Mouse (Mus musculus): Measurements from ENCODE around the gene Hunk. TPM values are rescaled to one million over a fixed set of nuclear protein-coding genes. Genes with fewer than 3 reads are reported as not detected.
A peak's percentile ranks its signal among the peaks of the same experiment; 100 is the strongest.

The Hunk gene
- 17.6 and 19.1 TPM in 2 replicates for polyA plus RNA-seq (2014; fragmentation: Nextera tagmentation; extraction: Ambion mirVana)

GRCm38 (mm10) chr16:90385688-90386513 is at the start of gene Hunk:
Gene Hunk, plus strand, starts transcription at chr16:90386013.
- no peaks in the 10 kb centered on the region; the same call in 1 of the 2 replicates for H3K9me3 ChIP-seq (ENCODE audit: control insufficient read depth, low read length)
- peaks cover 2% of the 10 kb centered on the region for H3K36me3 ChIP-seq (ENCODE audit: control insufficient read depth, insufficient read depth, low read length)
- peak; percentile 80 for ATAC-seq (replicated peaks; ENCODE audit: low FRiP score)
- peak within 1 kb of the TSS; percentile 97 for H3K27ac ChIP-seq (ENCODE audit: low read depth, low read length)
- peak within 1 kb of the TSS; percentile 91 for H3K4me3 ChIP-seq (ENCODE audit: low read depth, low read length)
- peaks cover 5% of the 10 kb centered on the region; the same call in 1 of the 2 replicates for H3K4me1 ChIP-seq (replicated peaks; ENCODE audit: control insufficient read depth, insufficient read depth, low read length)
- peak within 1 kb of the TSS; percentile 55 for H3K4me2 ChIP-seq (ENCODE audit: low read depth, low read length, severe bottlenecking)
- H3K9ac ChIP-seq (ENCODE audit: low read length) = peak within 1 kb of the TSS; percentile 97
- no peaks in the 10 kb centered on the region; the same call in 1 of the 2 replicates for H3K27me3 ChIP-seq (ENCODE audit: control insufficient read depth, insufficient read depth, low read length)
- WGBS = under 1% methylated on average over 93 of the region's 101 CpGs
- DNase-seq (ENCODE audit: low spot score) = peak; percentile 91

DNA sequence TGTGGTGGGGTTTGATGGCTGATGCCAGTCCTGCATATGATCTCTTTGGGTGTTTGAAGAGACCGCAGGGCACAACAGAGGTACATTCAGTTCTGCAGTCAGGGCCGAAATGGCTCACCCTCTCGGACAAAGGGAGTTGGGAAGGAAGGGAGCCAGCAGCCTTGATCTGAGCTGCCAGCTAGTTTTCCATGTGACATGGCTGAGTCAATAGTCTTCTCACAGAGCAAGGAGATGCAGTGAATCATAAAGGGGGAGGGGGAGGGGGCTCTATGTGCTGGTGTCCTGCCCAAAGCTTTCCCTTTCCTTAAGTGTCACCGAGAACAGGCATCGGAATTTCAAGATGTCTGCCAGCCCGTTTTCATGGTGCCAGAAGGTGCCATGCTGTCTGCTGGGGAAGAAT is 46.8 kb upstream of the Hunk start:
- H3K27me3 ChIP-seq (ENCODE audit: control insufficient read depth, insufficient read depth, low read length) = no peaks in the 10 kb centered on the region

DNA sequence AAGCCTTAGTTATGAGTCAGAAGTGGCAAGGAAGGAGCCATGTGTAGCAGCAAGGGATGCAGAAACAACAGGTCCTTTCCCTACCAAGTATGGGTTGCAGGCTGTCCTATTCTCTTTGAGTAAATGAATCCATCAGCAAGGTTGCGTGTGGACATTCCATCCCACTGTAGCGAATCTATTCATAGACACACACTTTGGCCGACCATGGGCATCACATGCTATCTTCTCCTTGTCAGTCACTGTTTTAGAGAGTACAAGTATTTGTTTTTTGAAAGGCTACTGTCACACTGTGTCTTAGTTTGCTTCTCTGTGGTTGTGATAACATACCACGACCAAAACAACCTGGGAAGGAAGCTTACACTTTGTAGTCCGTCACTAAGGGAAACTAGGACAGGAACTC is 44.7 kb upstream of the Hunk start:
- 0 out of 2 replicates have a peak, but pooled peaks have one; percentile 15 for ATAC-seq (replicated peaks; ENCODE audit: low FRiP score)
- no peaks in the 10 kb centered on the region for H3K36me3 ChIP-seq (ENCODE audit: control insufficient read depth, insufficient read depth, low read length)
- no peaks in the 10 kb centered on the region for H3K9me3 ChIP-seq (ENCODE audit: control insufficient read depth, low read length)
- no peak overlapping the region for H3K9ac ChIP-seq (ENCODE audit: low read length)
- H3K27me3 ChIP-seq (ENCODE audit: control insufficient read depth, insufficient read depth, low read length) = no peaks in the 10 kb centered on the region
- H3K27ac ChIP-seq (ENCODE audit: low read depth, low read length) = no peak overlapping the region
- H3K4me3 ChIP-seq (ENCODE audit: low read depth, low read length) = no peak overlapping the region
- WGBS = 89% methylated on average over 5 of the region's 5 CpGs
- no peaks in the 10 kb centered on the region for H3K4me1 ChIP-seq (replicated peaks; ENCODE audit: control insufficient read depth, insufficient read depth, low read length)
- no peak for DNase-seq (ENCODE audit: low spot score)
- no peak overlapping the region for H3K4me2 ChIP-seq (ENCODE audit: low read depth, low read length, severe bottlenecking)

More for the DNA sequence above, 46.8 kb upstream of the Hunk start:
- Histone ChIP-seq H3K9me3 (ENCODE audit: control insufficient read depth, low read length) (no peaks in the 10 kb centered on the region), H3K9ac (ENCODE audit: low read length) (no peak overlapping the region), H3K4me1 (replicated peaks; ENCODE audit: control insufficient read depth, insufficient read depth, low read length) (no peaks in the 10 kb centered on the region), H3K36me3 (ENCODE audit: control insufficient read depth, insufficient read depth, low read length) (no peaks in the 10 kb centered on the region), H3K27ac (ENCODE audit: low read depth, low read length) (no peak overlapping the region), H3K4me2 (ENCODE audit: low read depth, low read length, severe bottlenecking) (no peak overlapping the region), H3K4me3 (ENCODE audit: low read depth, low read length) (no peak overlapping the region)
- no peak for DNase-seq (ENCODE audit: low spot score)
- WGBS = 88% methylated on average over 6 of the region's 6 CpGs
- no peak for ATAC-seq (replicated peaks; ENCODE audit: low FRiP score)

GRCm38 (mm10) chr16:90349700-90350548 is 35.9 kb upstream of the Hunk start:
- ATAC-seq (replicated peaks; ENCODE audit: low FRiP score) (peak; percentile 98), DNase-seq (ENCODE audit: low spot score) (peak; percentile 86)
- H3K9me3 ChIP-seq (ENCODE audit: control insufficient read depth, low read length) = no peaks in the 10 kb centered on the region
- no peaks in the 10 kb centered on the region for H3K36me3 ChIP-seq (ENCODE audit: control insufficient read depth, insufficient read depth, low read length)
- WGBS = 30% methylated on average over 12 of the region's 13 CpGs
- no peak overlapping the region for H3K4me3 ChIP-seq (ENCODE audit: low read depth, low read length)
- H3K9ac ChIP-seq (ENCODE audit: low read length) = no peak overlapping the region
- H3K27me3 ChIP-seq (ENCODE audit: control insufficient read depth, insufficient read depth, low read length) = no peaks in the 10 kb centered on the region
- H3K4me2 ChIP-seq (ENCODE audit: low read depth, low read length, severe bottlenecking) = no peak overlapping the region
- H3K27ac ChIP-seq (ENCODE audit: low read depth, low read length) = no peak overlapping the region
- no peaks in the 10 kb centered on the region; the same call in 1 of the 2 replicates for H3K4me1 ChIP-seq (replicated peaks; ENCODE audit: control insufficient read depth, insufficient read depth, low read length)

DNA sequence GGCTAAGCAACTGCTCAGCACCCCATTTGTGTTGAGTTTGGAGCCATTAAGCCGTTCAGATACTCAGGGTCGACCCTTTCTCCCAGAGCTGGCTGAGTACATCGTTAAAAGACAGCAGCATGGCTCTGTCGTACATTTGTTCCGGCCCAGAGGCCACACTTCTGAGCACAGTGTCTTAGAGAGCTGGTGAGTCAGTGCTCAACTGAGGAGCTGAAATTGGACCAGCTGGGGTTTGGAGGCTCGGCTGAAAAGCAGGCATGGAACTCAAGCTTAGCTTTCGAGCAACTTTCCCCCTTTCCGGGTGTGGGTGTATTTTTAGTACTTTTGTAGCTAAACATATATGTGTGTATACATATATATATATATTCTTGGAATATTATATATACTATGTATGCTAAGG is 34.1 kb upstream of the Hunk start:
- Histone ChIP-seq H3K36me3 (ENCODE audit: control insufficient read depth, insufficient read depth, low read length) (no peaks in the 10 kb centered on the region), H3K4me2 (ENCODE audit: low read depth, low read length, severe bottlenecking) (no peak overlapping the region), H3K27me3 (ENCODE audit: control insufficient read depth, insufficient read depth, low read length) (no peaks in the 10 kb centered on the region), H3K9me3 (ENCODE audit: control insufficient read depth, low read length) (no peaks in the 10 kb centered on the region), H3K27ac (ENCODE audit: low read depth, low read length) (no peak overlapping the region), H3K4me3 (ENCODE audit: low read depth, low read length) (no peak overlapping the region), H3K4me1 (replicated peaks; ENCODE audit: control insufficient read depth, insufficient read depth, low read length) (no peaks in the 10 kb centered on the region; the same call in 1 of the 2 replicates), H3K9ac (ENCODE audit: low read length) (no peak overlapping the region)
- ATAC-seq (replicated peaks; ENCODE audit: low FRiP score) (no peak), DNase-seq (ENCODE audit: low spot score) (no peak)
- WGBS = 60% methylated on average over 8 of the region's 8 CpGs

DNA sequence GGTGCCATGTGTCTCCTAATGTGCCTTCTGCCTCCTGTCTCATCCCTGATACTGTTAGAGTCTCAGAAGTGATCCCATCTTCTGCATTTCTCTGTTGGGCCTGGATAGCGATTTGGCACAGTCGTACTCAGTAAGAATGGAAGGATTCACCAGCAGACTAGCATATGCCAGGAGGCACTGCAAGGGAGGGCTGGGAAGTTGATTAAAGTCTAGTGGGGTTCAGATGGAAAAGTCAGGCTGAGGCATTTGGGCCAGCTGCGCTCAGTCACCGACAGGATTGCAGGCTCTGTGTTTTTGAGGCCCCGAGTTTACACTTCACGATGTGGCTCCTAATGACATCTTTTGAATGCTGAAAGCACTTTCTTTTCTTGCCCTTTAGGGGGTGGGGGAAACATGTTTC is 33.1 kb upstream of the Hunk start:
- no peak for DNase-seq (ENCODE audit: low spot score)
- H3K27ac ChIP-seq (ENCODE audit: low read depth, low read length) = no peak overlapping the region

GRCm38 (mm10) chr16:90353156-90353555 is 32.7 kb upstream of the Hunk start:
- no peaks in the 10 kb centered on the region for H3K27me3 ChIP-seq (ENCODE audit: control insufficient read depth, insufficient read depth, low read length)
- DNase-seq (ENCODE audit: low spot score) (no peak), ATAC-seq (replicated peaks; ENCODE audit: low FRiP score) (no peak)
- no peak overlapping the region for H3K27ac ChIP-seq (ENCODE audit: low read depth, low read length)
- H3K9me3 ChIP-seq (ENCODE audit: control insufficient read depth, low read length) = no peaks in the 10 kb centered on the region
- H3K4me3 ChIP-seq (ENCODE audit: low read depth, low read length) = no peak overlapping the region
- H3K36me3 ChIP-seq (ENCODE audit: control insufficient read depth, insufficient read depth, low read length) = no peaks in the 10 kb centered on the region
- no peak overlapping the region for H3K9ac ChIP-seq (ENCODE audit: low read length)
- H3K4me2 ChIP-seq (ENCODE audit: low read depth, low read length, severe bottlenecking) = no peak overlapping the region
- 84% methylated on average over 5 of the region's 5 CpGs for WGBS
- H3K4me1 ChIP-seq (replicated peaks; ENCODE audit: control insufficient read depth, insufficient read depth, low read length) = no peaks in the 10 kb centered on the region; the same call in 1 of the 2 replicates

More for the DNA sequence above, 33.1 kb upstream of the Hunk start:
- no peaks in the 10 kb centered on the region; the same call in 1 of the 2 replicates for H3K4me1 ChIP-seq (replicated peaks; ENCODE audit: control insufficient read depth, insufficient read depth, low read length)
- H3K9ac ChIP-seq (ENCODE audit: low read length) = no peak overlapping the region
- no peak for ATAC-seq (replicated peaks; ENCODE audit: low FRiP score)
- no peak overlapping the region for H3K4me3 ChIP-seq (ENCODE audit: low read depth, low read length)
- no peaks in the 10 kb centered on the region for H3K27me3 ChIP-seq (ENCODE audit: control insufficient read depth, insufficient read depth, low read length)
- H3K9me3 ChIP-seq (ENCODE audit: control insufficient read depth, low read length) = no peaks in the 10 kb centered on the region
- no peaks in the 10 kb centered on the region for H3K36me3 ChIP-seq (ENCODE audit: control insufficient read depth, insufficient read depth, low read length)
- WGBS = 55% methylated on average over 6 of the region's 6 CpGs
- H3K4me2 ChIP-seq (ENCODE audit: low read depth, low read length, severe bottlenecking) = no peak overlapping the region

GRCm38 (mm10) chr16:90359329-90359728 is 26.5 kb upstream of the Hunk start:
- Histone ChIP-seq H3K4me3 (ENCODE audit: low read depth, low read length) (no peak overlapping the region), H3K4me2 (ENCODE audit: low read depth, low read length, severe bottlenecking) (no peak overlapping the region), H3K9ac (ENCODE audit: low read length) (no peak overlapping the region), H3K27me3 (ENCODE audit: control insufficient read depth, insufficient read depth, low read length) (no peaks in the 10 kb centered on the region), H3K4me1 (replicated peaks; ENCODE audit: control insufficient read depth, insufficient read depth, low read length) (no peaks in the 10 kb centered on the region; the same call in 1 of the 2 replicates), H3K9me3 (ENCODE audit: control insufficient read depth, low read length) (no peaks in the 10 kb centered on the region), H3K36me3 (ENCODE audit: control insufficient read depth, insufficient read depth, low read length) (no peaks in the 10 kb centered on the region), H3K27ac (ENCODE audit: low read depth, low read length) (no peak overlapping the region)
- no peak for DNase-seq (ENCODE audit: low spot score)
- no peak for ATAC-seq (replicated peaks; ENCODE audit: low FRiP score)
- 87% methylated on average over 9 of the region's 9 CpGs for WGBS

Measured in forebrain, embryonic 11.5 days (tissue).